Mouse (Mus musculus) heart, embryonic 14.5 days (tissue): ENCODE measurements around the gene C130026I21Rik. TPM values are rescaled to one million over a fixed set of nuclear protein-coding genes. Genes with fewer than 3 reads are reported as not detected.
"Not testable (repeated sequence)": the region's sequence is repeated elsewhere in the genome, so short reads cannot be mapped to it uniquely, and the experiment has no call there.

Experiments
- ATAC-seq: fragments of 200-750 bp; cut with Nextera tagmentation; 2 replicates; pipeline ENCODE4 v1.8.0; 2017; ENCODE audit warnings: low read depth, moderate TSS enrichment; ENCODE audit not compliant: insufficient number of reproducible peaks, insufficient read depth, low FRiP score
- H3K27ac ChIP-seq, 2 experiments: fragments of 200-500 bp in 1 of 2; fragments of 300-500 bp in 1 of 2; sonication (generic) in 1 of 2; replicated peaks in 1 of 2; 2 replicates each; pipeline ENCODE4 v1.5.1; 2012 to 2014; ENCODE audit warnings: low read depth in 2 of 2, low read length in 2 of 2, control low read depth in 1 of 2, mild to moderate bottlenecking in 1 of 2, mixed read lengths in 1 of 2; ENCODE audit not compliant: control insufficient read depth in 1 of 2, insufficient read depth in 1 of 2
- H3K27me3 ChIP-seq: fragments of 300-500 bp; sonication (generic); 2 replicates; pipeline ENCODE4 v1.6.1; 2014; ENCODE audit warnings: mild to moderate bottlenecking, low read length, control low read depth; ENCODE audit not compliant: control insufficient read depth, insufficient read depth
- H3K36me3 ChIP-seq: fragments of 300-500 bp; sonication (generic); 2 replicates; pipeline ENCODE4 v1.6.1; 2014; ENCODE audit warnings: mild to moderate bottlenecking, control low read depth, low read length, mixed read lengths; ENCODE audit not compliant: control insufficient read depth, insufficient read depth
- H3K4me1 ChIP-seq, 2 experiments: fragments of 200-500 bp in 1 of 2; fragments of 300-500 bp in 1 of 2; sonication (generic) in 1 of 2; 2 replicates each; pipeline ENCODE4 v1.6.1; 2012 to 2014; ENCODE audit warnings: low read length in 2 of 2, control low read depth in 1 of 2, mixed read lengths in 1 of 2; ENCODE audit not compliant: control insufficient read depth in 2 of 2, insufficient read depth in 2 of 2
- H3K4me2 ChIP-seq: fragments of 300-500 bp; sonication (generic); 2 replicates; pipeline ENCODE4 v1.6.1; 2014; ENCODE audit warnings: mild to moderate bottlenecking, low read length
- H3K4me3 ChIP-seq, 2 experiments: fragments of 200-500 bp in 1 of 2; fragments of 300-500 bp in 1 of 2; sonication (generic) in 1 of 2; 2 replicates each; pipeline ENCODE4 v1.5.1; 2012 to 2014; ENCODE audit warnings: low read length in 2 of 2, mild to moderate bottlenecking in 2 of 2, control low read depth in 1 of 2, low read depth in 1 of 2, moderate library complexity in 1 of 2; ENCODE audit not compliant: control insufficient read depth in 1 of 2, insufficient read depth in 1 of 2
- H3K9ac ChIP-seq: fragments of 300-500 bp; sonication (generic); 2 replicates; pipeline ENCODE4 v1.6.1; 2014; ENCODE audit warnings: mild to moderate bottlenecking, low read length
- H3K9me3 ChIP-seq: fragments of 300-500 bp; sonication (generic); 2 replicates; pipeline ENCODE4 v1.6.1; 2016; ENCODE audit warnings: low read length, control low read depth; ENCODE audit not compliant: control insufficient read depth
- WGBS: fragments of 180-500 bp; shearing (Covaris S2); extraction: QIAGEN DNeasy Blood & Tissue Kit; methylation state at CpG from one replicate; pipeline ENCODE4 v1.1.7; 2014; 5-methylcytosine and 5-hydroxymethylcytosine counted together
- polyA plus RNA-seq: library from polyadenylated mRNA; unstranded; fragments of >200 nt; fragmentation: Nextera tagmentation; extraction: Ambion mirVana; gene quantifications from 2 replicates; pipeline ENCODE4 v1.2.1, GENCODE M21; 2014

The C130026I21Rik gene
- polyA plus RNA-seq, 1 experiment from 2014 or later, result not detected

GRCm38 (mm10) chr1:85246266-85246665 lies 24.1 kb downstream of the C130026I21Rik start:
- H3K27me3 ChIP-seq, ATAC-seq, H3K4me3 ChIP-seq, H3K36me3 ChIP-seq, H3K27ac ChIP-seq, H3K9ac ChIP-seq, H3K4me2 ChIP-seq, H3K4me1 ChIP-seq: not testable (repeated sequence)
- H3K9me3 ChIP-seq, result peaks cover 17% of the 10 kb centered on the region
- 71% methylated on average over 4 of the region's 5 CpGs for WGBS

GRCm38 (mm10) chr1:85244941-85245340 lies 25.4 kb downstream of the C130026I21Rik start:
- not testable (repeated sequence) for H3K36me3 ChIP-seq, H3K9ac ChIP-seq, H3K4me2 ChIP-seq, H3K4me3 ChIP-seq, H3K4me1 ChIP-seq, H3K27me3 ChIP-seq, H3K27ac ChIP-seq, ATAC-seq
- WGBS, result 59% methylated on average over 3 of the region's 4 CpGs
- H3K9me3 ChIP-seq, result peaks cover 17% of the 10 kb centered on the region

GRCm38 (mm10) chr1:85243023-85243422 lies 27.3 kb downstream of the C130026I21Rik start:
- WGBS, result 61% methylated on average over 2 of the region's 2 CpGs
- not testable (repeated sequence) for H3K36me3 ChIP-seq, H3K4me1 ChIP-seq, H3K9ac ChIP-seq, H3K4me3 ChIP-seq, H3K27ac ChIP-seq, H3K27me3 ChIP-seq, H3K4me2 ChIP-seq, ATAC-seq
- peaks cover 25% of the 10 kb centered on the region for H3K9me3 ChIP-seq

GRCm38 (mm10) chr1:85239018-85239775 lies 31.2 kb downstream of the C130026I21Rik start:
- H3K36me3 ChIP-seq, ATAC-seq: not testable (repeated sequence)
- WGBS, result 68% methylated on average over 4 of the region's 4 CpGs

DNA sequence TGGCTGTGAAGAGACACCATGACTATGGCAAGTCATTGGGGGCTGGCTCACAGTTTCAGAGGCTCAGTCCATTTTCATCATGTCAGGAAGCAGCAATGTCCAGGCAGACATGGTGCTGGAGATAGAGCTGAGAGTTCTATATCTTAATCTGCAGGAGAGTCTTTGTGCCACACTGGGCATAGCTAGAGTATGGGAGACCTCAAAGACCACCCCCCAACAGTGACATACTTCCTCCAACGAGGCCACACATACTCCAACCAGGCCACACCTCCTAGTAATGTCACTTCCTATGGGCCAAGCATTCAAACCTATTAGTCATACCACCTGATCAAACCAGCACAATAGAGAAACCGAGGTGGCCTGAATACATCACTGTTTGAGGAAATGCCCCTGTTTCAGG lies 63.8 kb downstream of the C130026I21Rik start:
- H3K4me3 ChIP-seq, H3K4me1 ChIP-seq, H3K27me3 ChIP-seq, H3K9ac ChIP-seq, H3K27ac ChIP-seq, H3K9me3 ChIP-seq, H3K4me2 ChIP-seq, H3K36me3 ChIP-seq, ATAC-seq: not testable (repeated sequence)
- 40% methylated on average over 1 of the region's 2 CpGs for WGBS

More at GRCm38 (mm10) chr1:85239018-85239775, 31.2 kb downstream of the C130026I21Rik start:
- H3K9me3 ChIP-seq, result peaks cover 14% of the 10 kb centered on the region
- not testable (repeated sequence) for H3K4me1 ChIP-seq, H3K4me2 ChIP-seq, H3K4me3 ChIP-seq, H3K9ac ChIP-seq, H3K27me3 ChIP-seq, H3K27ac ChIP-seq

DNA sequence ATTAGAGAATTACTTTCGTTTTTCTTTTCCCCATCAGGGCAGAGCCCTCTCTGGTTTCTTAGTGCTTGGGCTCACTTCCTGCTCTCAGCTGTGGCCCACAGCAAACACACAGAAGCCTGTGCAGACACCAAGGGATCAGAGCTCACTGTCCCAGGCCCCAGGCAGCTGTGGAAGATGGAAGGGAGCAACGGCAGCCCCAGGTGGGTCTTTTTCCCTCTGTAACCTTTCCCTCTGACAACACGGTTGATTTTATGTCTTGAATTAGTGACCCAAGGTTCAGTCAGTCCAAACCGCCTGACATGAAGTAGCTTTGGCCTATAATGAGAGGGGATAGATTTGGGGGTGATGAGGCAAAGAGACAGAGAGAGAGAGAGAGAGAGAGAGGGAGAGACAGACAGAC lies 70.8 kb downstream of the C130026I21Rik start:
- not testable (repeated sequence) for H3K27me3 ChIP-seq, H3K27ac ChIP-seq, H3K9me3 ChIP-seq, H3K36me3 ChIP-seq, H3K9ac ChIP-seq, H3K4me3 ChIP-seq, ATAC-seq, H3K4me1 ChIP-seq, H3K4me2 ChIP-seq
- WGBS, result 69% methylated on average over 3 of the region's 4 CpGs

DNA sequence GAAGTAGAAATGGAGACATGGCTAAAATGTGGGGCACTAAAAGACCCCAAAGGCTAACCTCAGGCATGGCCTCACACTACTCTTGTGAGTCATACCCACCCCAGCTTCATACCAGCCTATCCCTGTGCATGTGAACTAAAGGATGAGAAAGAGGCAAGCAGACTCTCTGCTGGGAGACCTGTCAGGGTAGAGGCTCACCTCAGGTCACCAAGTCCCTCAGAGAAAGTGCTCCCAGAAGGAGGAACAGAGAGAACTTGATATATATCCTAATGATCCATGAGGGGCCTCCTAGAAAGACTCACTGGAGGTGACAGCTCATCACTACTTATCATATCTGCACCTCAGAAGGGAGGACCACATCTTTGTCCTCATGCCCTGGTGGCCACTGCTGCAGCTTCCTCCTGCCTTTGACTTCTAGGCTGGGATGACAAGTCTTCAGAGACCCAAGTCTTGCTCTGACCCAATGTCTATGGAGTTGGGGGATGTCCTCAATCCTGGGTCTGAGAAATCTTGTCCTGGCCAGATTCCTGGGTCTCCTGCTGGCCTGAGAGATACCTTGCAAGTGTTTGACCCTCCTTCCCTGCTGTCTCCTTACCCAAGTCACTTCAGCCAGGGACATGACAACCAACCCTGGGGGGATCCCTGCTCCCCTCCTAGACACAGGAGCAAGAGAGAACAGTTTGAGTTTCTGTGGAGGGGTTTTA lies 71.6 kb downstream of the C130026I21Rik start:
- H3K4me2 ChIP-seq, H3K9ac ChIP-seq, H3K36me3 ChIP-seq, H3K27me3 ChIP-seq, ATAC-seq, H3K9me3 ChIP-seq, H3K27ac ChIP-seq, H3K4me3 ChIP-seq, H3K4me1 ChIP-seq: not testable (repeated sequence)
